Mouse (Mus musculus) stomach, embryonic 16.5 days (tissue): ENCODE data around the gene H2al1m. TPM values are rescaled to one million over a fixed set of nuclear protein-coding genes. Genes with fewer than 3 reads are reported as not detected.
"Not testable (repeated sequence)": the region's sequence is repeated elsewhere in the genome, so short reads cannot be mapped to it uniquely, and the experiment has no call there.

Source experiments
- ATAC-seq: fragments of 200-750 bp; cut with Nextera tagmentation; 2 replicates; pipeline ENCODE4 v1.8.0; 2017; ENCODE audit warnings: moderate number of reproducible peaks, moderate TSS enrichment; ENCODE audit not compliant: insufficient read depth, low FRiP score
- H3K27ac ChIP-seq: fragments of 300-500 bp; sonication (generic); 2 replicates; pipeline ENCODE4 v1.5.1; 2014; ENCODE audit warnings: low read length
- H3K27me3 ChIP-seq: fragments of 300-500 bp; sonication (generic); 2 replicates; pipeline ENCODE4 v1.6.1; 2014; ENCODE audit warnings: low read length, control low read depth, mixed read lengths; ENCODE audit not compliant: control insufficient read depth, insufficient read depth
- H3K36me3 ChIP-seq: fragments of 300-500 bp; sonication (generic); 2 replicates; pipeline ENCODE4 v1.6.1; 2014; ENCODE audit warnings: low read length; ENCODE audit not compliant: control insufficient read depth, insufficient read depth
- H3K4me1 ChIP-seq: fragments of 300-500 bp; sonication (generic); 2 replicates; pipeline ENCODE4 v1.6.1; 2014; ENCODE audit warnings: low read length, control low read depth, mixed read lengths; ENCODE audit not compliant: control insufficient read depth, insufficient read depth
- H3K4me2 ChIP-seq: fragments of 300-500 bp; sonication (generic); 2 replicates; pipeline ENCODE4 v1.6.1; 2014; ENCODE audit warnings: low read depth, low read length, mixed read lengths
- H3K4me3 ChIP-seq: fragments of 300-500 bp; sonication (generic); replicated peaks from 2 replicates; pipeline ENCODE4 v1.5.1; 2014; ENCODE audit warnings: mild to moderate bottlenecking, low read length
- H3K9ac ChIP-seq: fragments of 300-500 bp; sonication (generic); 2 replicates; pipeline ENCODE4 v1.6.1; 2014; ENCODE audit warnings: low read length
- H3K9me3 ChIP-seq: fragments of 300-500 bp; sonication (generic); replicated peaks from 2 replicates; pipeline ENCODE4 v1.6.1; 2016; ENCODE audit warnings: low read length, control low read depth; ENCODE audit not compliant: control insufficient read depth
- WGBS: fragments of 180-500 bp; shearing (Covaris S2); extraction: QIAGEN DNeasy Blood & Tissue Kit; methylation state at CpG from one replicate; pipeline ENCODE4 v1.1.7; 2014; 5-methylcytosine and 5-hydroxymethylcytosine counted together
- polyA plus RNA-seq: library from polyadenylated mRNA; unstranded; fragments of >200 nt; fragmentation: Nextera tagmentation; extraction: Ambion mirVana; gene quantifications from 2 replicates; pipeline ENCODE4 v1.2.1, GENCODE M21; 2015

Gene H2al1m
- polyA plus RNA-seq, 1 experiment from 2014 or later = not detected

- no peaks in the 10 kb centered on the region for H3K9me3 ChIP-seq
- WGBS = 79% methylated on average over 1 of the region's 1 CpGs
- H3K4me3 ChIP-seq = no peak overlapping the region
- no peaks in the 10 kb centered on the region for H3K36me3 ChIP-seq
- ATAC-seq = no peak
- no peak overlapping the region for H3K27ac ChIP-seq
- H3K4me1 ChIP-seq = no peaks in the 10 kb centered on the region
- H3K9ac ChIP-seq = no peak overlapping the region
- H3K27me3 ChIP-seq = no peaks in the 10 kb centered on the region
- no peak overlapping the region for H3K4me2 ChIP-seq
These were observed 24.3 kb upstream of the H2al1m start for GRCm38 (mm10) chrX:9259267-9259666.

GRCm38 (mm10) chrX:9271112-9271511 is 12.5 kb upstream of the H2al1m start:
- H3K9me3 ChIP-seq = no peaks in the 10 kb centered on the region
- H3K4me1 ChIP-seq = no peaks in the 10 kb centered on the region; the same call in 1 of the 2 replicates
- 58% methylated on average over 3 of the region's 3 CpGs for WGBS
- no peaks in the 10 kb centered on the region for H3K27me3 ChIP-seq
- no peak overlapping the region for H3K9ac ChIP-seq
- no peak overlapping the region for H3K4me3 ChIP-seq
- H3K36me3 ChIP-seq = no peaks in the 10 kb centered on the region
- no peak overlapping the region for H3K27ac ChIP-seq
- no peak for ATAC-seq
- no peak overlapping the region for H3K4me2 ChIP-seq

DNA sequence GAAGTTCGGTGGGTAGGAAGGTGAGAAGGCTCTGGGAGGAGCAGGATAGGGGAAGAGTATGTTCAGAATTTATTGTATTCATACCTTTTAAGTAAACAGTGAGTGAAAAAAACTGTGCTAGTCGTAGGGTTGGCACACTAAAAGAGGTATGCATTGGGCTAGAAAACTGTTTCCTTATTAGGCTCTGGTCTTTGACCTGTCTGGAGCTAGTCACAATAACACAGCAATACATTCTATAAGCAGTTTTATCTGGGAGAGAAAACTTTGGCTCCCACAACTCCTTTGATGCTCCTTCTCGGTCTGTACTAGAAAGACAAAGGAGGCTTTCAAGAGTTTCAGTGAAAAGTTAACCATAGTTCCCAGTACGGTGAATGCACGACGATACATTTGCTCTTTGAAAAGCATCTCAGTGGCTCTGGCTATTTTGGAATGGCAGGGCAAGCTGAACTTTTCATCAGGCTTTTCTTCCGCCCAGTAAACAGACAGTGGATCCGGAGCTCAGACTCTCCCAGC is 11.6 kb upstream of the H2al1m start:
- peak overlapping the region; percentile 57 for H3K4me3 ChIP-seq
- peak overlapping the region; percentile 51 for H3K4me2 ChIP-seq
- ATAC-seq = peak; percentile 48; the same call in 1 of the 2 replicates
- peak overlapping the region; percentile 71 for H3K9ac ChIP-seq
- H3K9me3 ChIP-seq = no peaks in the 10 kb centered on the region
- H3K36me3 ChIP-seq = no peaks in the 10 kb centered on the region
- peak overlapping the region; percentile 70; the same call in 1 of the 2 replicates for H3K27ac ChIP-seq
- H3K27me3 ChIP-seq = no peaks in the 10 kb centered on the region
- WGBS = 14% methylated on average over 8 of the region's 8 CpGs
- H3K4me1 ChIP-seq = no peaks in the 10 kb centered on the region; the same call in 1 of the 2 replicates

- H3K27ac ChIP-seq = peak within 1 kb of the TSS; percentile 70
- no peaks in the 10 kb centered on the region for H3K9me3 ChIP-seq
- peak within 1 kb of the TSS; percentile 51 for H3K4me2 ChIP-seq
- WGBS = 8% methylated on average over 61 of the region's 94 CpGs
- H3K27me3 ChIP-seq = no peaks in the 10 kb centered on the region
- H3K9ac ChIP-seq = peak within 1 kb of the TSS; percentile 71
- H3K4me1 ChIP-seq = no peaks in the 10 kb centered on the region; the same call in 1 of the 2 replicates
- peak within 1 kb of the TSS; percentile 57 for H3K4me3 ChIP-seq
- no peaks in the 10 kb centered on the region for H3K36me3 ChIP-seq
- peak; percentile 92 for ATAC-seq
These were observed 10.9 kb upstream of the H2al1m start, which contains the start of gene Xk for GRCm38 (mm10) chrX:9272460-9273361. Xk (plus strand) TSS chrX:9272756.

- no peak overlapping the region for H3K27ac ChIP-seq
- H3K4me1 ChIP-seq = no peaks in the 10 kb centered on the region; the same call in 1 of the 2 replicates
- peak overlapping the region; percentile 51 for H3K4me2 ChIP-seq
- WGBS = 52% methylated on average over 12 of the region's 12 CpGs
- no peaks in the 10 kb centered on the region for H3K27me3 ChIP-seq
- no peaks in the 10 kb centered on the region for H3K9me3 ChIP-seq
- H3K9ac ChIP-seq = peak overlapping the region; percentile 71
- ATAC-seq = no peak
- H3K4me3 ChIP-seq = peak overlapping the region; percentile 57
- no peaks in the 10 kb centered on the region for H3K36me3 ChIP-seq
These were observed 10.1 kb upstream of the H2al1m start for GRCm38 (mm10) chrX:9273377-9274002.

GRCm38 (mm10) chrX:9274321-9274720 is 9.2 kb upstream of the H2al1m start:
- no peak overlapping the region for H3K4me3 ChIP-seq
- no peak overlapping the region for H3K4me2 ChIP-seq
- no peak for ATAC-seq
- H3K27ac ChIP-seq = no peak overlapping the region
- H3K27me3 ChIP-seq = no peaks in the 10 kb centered on the region
- no peaks in the 10 kb centered on the region for H3K36me3 ChIP-seq
- WGBS = 75% methylated on average over 8 of the region's 8 CpGs
- no peaks in the 10 kb centered on the region; the same call in 1 of the 2 replicates for H3K4me1 ChIP-seq
- no peaks in the 10 kb centered on the region for H3K9me3 ChIP-seq
- H3K9ac ChIP-seq = no peak overlapping the region

- not testable (repeated sequence) for H3K9ac ChIP-seq
These were observed 9.7 kb downstream of the H2al1m start for GRCm38 (mm10) chrX:9293140-9293829.

DNA sequence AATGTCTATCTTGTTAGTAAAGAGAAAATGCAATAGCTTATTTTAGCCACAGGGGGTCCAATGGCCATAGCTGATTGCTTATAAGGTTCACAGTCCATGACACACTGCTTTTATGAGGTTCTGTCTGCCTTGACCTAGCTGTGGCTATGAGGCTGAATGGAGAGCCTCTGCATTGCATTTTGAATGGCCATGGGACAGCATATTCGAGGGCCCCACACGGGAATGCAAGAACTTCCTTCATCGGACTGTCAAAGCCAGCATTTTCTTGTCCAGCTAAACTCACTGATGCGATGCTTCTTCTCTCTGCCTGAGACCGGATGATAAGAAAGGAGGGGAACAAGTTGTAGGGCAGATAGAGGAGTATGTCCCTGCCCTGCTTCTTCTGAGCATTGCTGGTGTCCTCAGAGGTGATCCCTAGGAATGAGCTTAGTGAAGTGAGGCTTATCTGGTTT is 14.9 kb downstream of the H2al1m start:
- Histone ChIP-seq H3K9me3 (no peaks in the 10 kb centered on the region), H3K4me3 (no peak overlapping the region), H3K4me1 (no peaks in the 10 kb centered on the region), H3K9ac (no peak overlapping the region), H3K27ac (no peak overlapping the region), H3K27me3 (no peaks in the 10 kb centered on the region), H3K36me3 (no peaks in the 10 kb centered on the region), H3K4me2 (no peak overlapping the region)
- no peak for ATAC-seq
- 86% methylated on average over 5 of the region's 5 CpGs for WGBS

More at GRCm38 (mm10) chrX:9293140-9293829, 9.7 kb downstream of the H2al1m start:
- ATAC-seq, H3K36me3 ChIP-seq, H3K9me3 ChIP-seq, H3K4me2 ChIP-seq, H3K4me3 ChIP-seq, H3K27ac ChIP-seq, H3K4me1 ChIP-seq, H3K27me3 ChIP-seq: not testable (repeated sequence)
- WGBS = 84% methylated on average over 3 of the region's 4 CpGs
